Mouse (Mus musculus) stomach, postnatal 0 days (tissue): ENCODE measurements around the gene Egln2.

Experiments
- CTCF ChIP-seq: IDR thresholded peaks from 2 replicates; pipeline ENCODE4 v1.5.1; 2016; ENCODE audit warnings: antibody characterized with exemption, low read depth, mild to moderate bottlenecking, moderate library complexity
- EP300 ChIP-seq: optimal IDR thresholded peaks from 2 replicates; pipeline ENCODE3; 2016; ENCODE audit warnings: antibody characterized with exemption

- no peak for TF ChIP-seq CTCF
- no peak for TF ChIP-seq EP300
These were observed 7.3 kb downstream of the Egln2 start for GRCm38 (mm10) chr7:27159256-27159655.
